Mouse (Mus musculus): ENCODE measurements at regions not wholly inside any gene's neighbourhood (a gene's known extent, or its start where the extent isn't known, plus 50 kb on each side); places are given as distances from the start of the nearest gene placed in this dataset.
"Not testable (repeated sequence)": the region's sequence is repeated elsewhere in the genome, so short reads cannot be mapped to it uniquely, and the experiment has no call there.

DNA sequence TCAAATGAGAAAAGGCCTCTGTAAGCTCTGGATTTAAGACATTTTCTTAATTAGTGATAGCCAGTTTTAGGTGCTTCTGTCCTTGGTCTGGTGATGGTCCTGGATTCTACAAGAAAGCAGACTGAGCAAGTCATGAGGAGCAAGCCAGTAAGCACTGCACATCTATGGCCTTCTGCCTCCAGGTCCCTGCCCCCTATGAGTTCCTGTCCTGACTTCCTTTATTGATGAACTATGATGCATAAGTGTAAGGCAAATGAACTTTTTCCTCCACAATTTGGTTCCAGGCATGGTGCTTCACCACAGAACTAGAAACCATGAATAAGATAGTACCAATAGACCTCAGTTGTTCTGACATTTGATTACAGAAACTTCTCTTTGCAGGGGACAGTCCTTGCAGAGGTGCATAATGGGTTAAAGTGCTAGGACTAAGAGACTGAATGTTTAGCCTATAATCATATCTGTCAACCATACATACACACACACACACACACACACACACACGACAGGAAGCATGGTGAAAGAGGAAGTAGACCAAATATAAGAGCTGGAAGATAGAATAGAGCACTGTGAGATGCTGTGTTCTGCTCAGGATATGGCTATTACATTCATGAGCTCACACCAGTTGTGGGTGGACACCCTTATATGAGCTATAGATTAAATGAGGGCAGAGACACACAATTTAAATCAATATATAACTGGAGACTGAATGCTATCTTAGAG, 121.3 kb upstream of the Sec61g start:
- no peak for ATAC-seq
- 67% methylated on average over 1 of the region's 1 CpGs for WGBS
- H3K4me2 ChIP-seq (ENCODE audit: low read length) = no peak overlapping the region

DNA sequence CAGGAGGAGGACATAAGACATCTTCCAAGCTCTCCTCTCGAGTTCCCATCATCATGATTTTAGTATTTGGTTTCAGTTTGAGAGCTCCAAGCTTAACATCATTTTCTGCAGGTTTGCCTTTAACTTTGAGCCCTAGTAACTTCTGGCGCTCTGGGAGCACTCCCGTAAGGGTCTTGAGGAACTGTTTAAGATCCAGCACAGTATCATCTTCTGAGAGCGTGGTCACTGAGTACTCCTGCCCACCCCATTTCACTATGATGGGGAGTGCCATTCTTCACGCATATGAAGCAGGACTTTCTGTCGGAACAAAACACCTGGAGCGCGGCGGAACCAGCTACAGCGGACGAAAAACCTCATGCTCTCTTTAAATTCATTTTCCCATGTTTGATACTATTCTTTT, 116.2 kb upstream of the Egfr start:
- not testable (repeated sequence) for H3K4me3 ChIP-seq (ENCODE audit: low read depth, low read length); H3K36me3 ChIP-seq (ENCODE audit: control insufficient read depth, insufficient read depth, low read length); H3K27ac ChIP-seq (ENCODE audit: low read length); H3K4me1 ChIP-seq (ENCODE audit: control insufficient read depth, insufficient read depth, low read length); H3K4me2 ChIP-seq (ENCODE audit: low read length); H3K9me3 ChIP-seq (replicated peaks; ENCODE audit: control insufficient read depth, low read length, poor library complexity, severe bottlenecking); H3K27me3 ChIP-seq (ENCODE audit: control insufficient read depth, insufficient read depth, low read depth, low read length); H3K9ac ChIP-seq (ENCODE audit: low read depth, low read length); ATAC-seq
- WGBS = 98% methylated on average over 11 of the region's 11 CpGs

More for the DNA sequence above, 121.3 kb upstream of the Sec61g start:
- H3K4me3 ChIP-seq (ENCODE audit: low read depth, low read length) = no peak overlapping the region
- no peaks in the 10 kb centered on the region for H3K4me1 ChIP-seq (ENCODE audit: control insufficient read depth, insufficient read depth, low read length)
- no peaks in the 10 kb centered on the region for H3K36me3 ChIP-seq (ENCODE audit: control insufficient read depth, insufficient read depth, low read length)
- H3K9me3 ChIP-seq (replicated peaks; ENCODE audit: control insufficient read depth, low read length, poor library complexity, severe bottlenecking) = no peaks in the 10 kb centered on the region
- H3K9ac ChIP-seq (ENCODE audit: low read depth, low read length) = no peak overlapping the region
- H3K27me3 ChIP-seq (ENCODE audit: control insufficient read depth, insufficient read depth, low read depth, low read length) = no peaks in the 10 kb centered on the region
- H3K27ac ChIP-seq (ENCODE audit: low read length) = no peak overlapping the region

DNA sequence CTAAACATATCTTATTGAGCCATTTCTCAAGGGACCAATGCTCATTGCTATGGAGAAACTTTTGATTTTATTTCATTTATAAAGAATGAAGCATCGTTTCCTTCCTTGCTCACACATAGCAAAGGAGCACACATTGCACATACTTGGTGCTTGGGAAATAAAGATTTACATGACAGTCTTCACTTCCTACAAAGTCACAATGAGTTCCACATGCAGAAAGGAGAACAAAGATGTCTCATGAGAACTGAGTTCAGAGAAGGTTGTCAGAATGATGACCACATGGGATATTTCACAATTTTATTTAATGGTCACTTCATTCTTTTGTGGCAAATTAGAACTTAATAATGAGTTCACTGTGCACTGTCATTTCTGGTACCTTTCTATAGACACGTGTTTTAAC, 114.3 kb upstream of the Egfr start:
- no peak overlapping the region for H3K9ac ChIP-seq (ENCODE audit: low read depth, low read length)
- no peaks in the 10 kb centered on the region for H3K27me3 ChIP-seq (ENCODE audit: control insufficient read depth, insufficient read depth, low read depth, low read length)
- no peak overlapping the region for H3K4me3 ChIP-seq (ENCODE audit: low read depth, low read length)
- no peak overlapping the region for H3K27ac ChIP-seq (ENCODE audit: low read length)
- no peaks in the 10 kb centered on the region for H3K36me3 ChIP-seq (ENCODE audit: control insufficient read depth, insufficient read depth, low read length)
- no peak overlapping the region for H3K4me2 ChIP-seq (ENCODE audit: low read length)
- 91% methylated on average over 2 of the region's 2 CpGs for WGBS
- no peaks in the 10 kb centered on the region for H3K9me3 ChIP-seq (replicated peaks; ENCODE audit: control insufficient read depth, low read length, poor library complexity, severe bottlenecking)
- no peak for ATAC-seq
- no peaks in the 10 kb centered on the region for H3K4me1 ChIP-seq (ENCODE audit: control insufficient read depth, insufficient read depth, low read length)

DNA sequence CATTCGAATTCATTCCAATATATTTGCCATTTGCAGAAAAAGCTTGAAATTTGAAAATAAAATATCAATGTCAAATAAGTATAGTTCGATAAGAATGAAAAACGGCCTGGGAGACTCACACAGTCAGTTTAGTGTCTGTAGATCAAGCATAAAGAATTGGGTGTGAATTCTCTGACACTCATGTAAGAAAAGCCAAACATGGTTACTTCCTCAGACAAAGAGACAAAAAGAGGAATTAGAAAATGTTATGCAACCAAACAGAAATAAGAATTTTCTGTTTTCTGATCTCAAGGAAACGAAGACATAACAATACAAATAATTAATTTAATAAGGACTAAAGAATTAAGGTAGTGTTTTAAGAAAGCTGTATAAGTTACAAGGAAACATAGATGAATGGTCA, 113.7 kb upstream of the Egfr start:
- ATAC-seq = no peak
- H3K4me1 ChIP-seq (ENCODE audit: control insufficient read depth, insufficient read depth, low read length) = no peaks in the 10 kb centered on the region
- WGBS = 90% methylated on average over 4 of the region's 4 CpGs
- no peak overlapping the region for H3K4me2 ChIP-seq (ENCODE audit: low read length)
- H3K9me3 ChIP-seq (replicated peaks; ENCODE audit: control insufficient read depth, low read length, poor library complexity, severe bottlenecking) = no peaks in the 10 kb centered on the region
- no peak overlapping the region for H3K27ac ChIP-seq (ENCODE audit: low read length)
- H3K4me3 ChIP-seq (ENCODE audit: low read depth, low read length) = no peak overlapping the region
- no peak overlapping the region for H3K9ac ChIP-seq (ENCODE audit: low read depth, low read length)
- no peaks in the 10 kb centered on the region for H3K36me3 ChIP-seq (ENCODE audit: control insufficient read depth, insufficient read depth, low read length)
- no peaks in the 10 kb centered on the region for H3K27me3 ChIP-seq (ENCODE audit: control insufficient read depth, insufficient read depth, low read depth, low read length)

DNA sequence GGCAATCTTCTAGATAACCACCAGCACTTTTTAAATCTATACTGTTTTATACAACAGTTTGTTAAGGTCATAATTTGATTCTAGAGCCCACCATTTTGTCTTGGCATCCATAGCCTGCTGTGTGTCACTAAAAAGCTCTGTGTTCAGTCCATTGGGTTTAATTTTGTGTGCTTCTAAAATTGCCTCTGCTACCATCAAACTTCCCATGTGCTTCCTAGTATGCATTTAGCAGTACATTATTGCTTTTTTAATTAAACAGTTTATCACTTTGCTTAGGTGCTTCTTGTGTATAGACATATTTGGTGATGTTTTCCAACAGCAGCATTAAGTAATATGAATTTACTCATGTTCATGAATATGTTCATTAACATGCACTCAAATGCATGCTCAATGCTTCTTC, 102.4 kb upstream of the Egfr start:
- H3K36me3 ChIP-seq (ENCODE audit: control insufficient read depth, insufficient read depth, low read length) = no peaks in the 10 kb centered on the region
- no peak overlapping the region for H3K4me2 ChIP-seq (ENCODE audit: low read length)
- H3K9ac ChIP-seq (ENCODE audit: low read depth, low read length) = no peak overlapping the region
- no peak for ATAC-seq
- no peaks in the 10 kb centered on the region for H3K9me3 ChIP-seq (replicated peaks; ENCODE audit: control insufficient read depth, low read length, poor library complexity, severe bottlenecking)
- H3K27ac ChIP-seq (ENCODE audit: low read length) = no peak overlapping the region
- H3K4me3 ChIP-seq (ENCODE audit: low read depth, low read length) = no peak overlapping the region
- H3K27me3 ChIP-seq (ENCODE audit: control insufficient read depth, insufficient read depth, low read depth, low read length) = no peaks in the 10 kb centered on the region
- H3K4me1 ChIP-seq (ENCODE audit: control insufficient read depth, insufficient read depth, low read length) = no peaks in the 10 kb centered on the region

DNA sequence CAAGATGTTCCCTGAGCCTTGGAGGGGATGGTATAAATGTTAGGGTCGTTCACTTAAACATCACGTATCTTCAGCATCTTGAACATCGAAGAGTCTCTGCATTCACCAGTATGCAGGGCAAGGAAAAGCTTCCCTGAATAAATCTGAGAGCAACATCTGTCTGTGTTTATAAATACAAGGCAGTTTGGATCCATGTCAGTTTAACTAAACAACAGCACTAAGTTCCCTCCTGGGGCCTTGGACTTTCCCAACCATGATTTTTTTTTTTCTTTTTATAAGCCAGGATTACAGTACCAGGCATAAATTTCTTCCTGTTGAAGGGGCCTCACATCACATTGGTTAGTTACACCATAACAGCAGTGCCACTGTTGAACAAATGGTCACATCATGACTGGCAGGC, 88.2 kb upstream of the Egfr start:
- Histone ChIP-seq H3K4me2 (ENCODE audit: low read length) (no peak overlapping the region), H3K9me3 (replicated peaks; ENCODE audit: control insufficient read depth, low read length, poor library complexity, severe bottlenecking) (no peaks in the 10 kb centered on the region), H3K27ac (ENCODE audit: low read length) (no peak overlapping the region), H3K4me3 (ENCODE audit: low read depth, low read length) (no peak overlapping the region), H3K4me1 (ENCODE audit: control insufficient read depth, insufficient read depth, low read length) (no peaks in the 10 kb centered on the region), H3K27me3 (ENCODE audit: control insufficient read depth, insufficient read depth, low read depth, low read length) (no peaks in the 10 kb centered on the region), H3K9ac (ENCODE audit: low read depth, low read length) (no peak overlapping the region), H3K36me3 (ENCODE audit: control insufficient read depth, insufficient read depth, low read length) (no peaks in the 10 kb centered on the region)
- WGBS = 88% methylated on average over 3 of the region's 3 CpGs
- no peak for ATAC-seq

DNA sequence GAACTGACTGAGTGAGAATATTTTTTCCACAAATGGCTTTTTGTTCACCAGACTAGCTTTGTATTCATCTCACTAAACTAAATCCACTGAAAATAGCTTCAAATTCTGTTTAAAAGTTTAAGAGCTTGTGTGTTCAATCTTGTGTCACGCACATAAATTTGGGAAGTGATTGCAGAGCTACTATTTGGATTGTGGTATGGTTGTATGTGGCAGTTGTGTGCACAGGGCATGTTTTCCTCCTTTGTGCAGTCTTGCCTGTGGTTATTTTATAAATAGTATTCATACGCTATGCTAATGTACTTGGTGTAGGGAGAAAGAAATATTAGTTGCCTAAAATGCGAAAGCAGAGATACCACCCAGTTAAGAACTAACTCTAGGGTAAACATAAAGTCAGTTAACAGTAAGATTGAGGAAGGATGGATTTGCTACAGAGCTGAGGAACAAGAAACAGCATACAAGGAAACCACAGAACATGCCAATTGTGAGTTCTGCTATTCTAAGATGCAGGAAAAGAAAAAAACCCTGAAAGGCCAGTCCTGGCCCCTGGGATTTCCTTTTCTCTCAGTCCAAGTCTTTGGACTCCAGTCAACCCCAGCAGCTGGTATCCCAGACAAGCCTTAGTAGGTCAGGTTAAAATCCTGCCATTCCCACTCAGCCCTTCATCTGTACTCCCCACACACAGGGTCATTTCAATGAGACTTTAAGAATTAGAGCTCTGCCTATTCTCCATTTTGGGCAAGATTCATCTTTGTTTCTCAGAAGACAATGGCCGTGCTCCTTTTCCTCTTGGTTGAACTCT, 82.4 kb upstream of the Egfr start:
- Histone ChIP-seq H3K9me3 (replicated peaks; ENCODE audit: control insufficient read depth, low read length, poor library complexity, severe bottlenecking) (no peaks in the 10 kb centered on the region), H3K27me3 (ENCODE audit: control insufficient read depth, insufficient read depth, low read depth, low read length) (no peaks in the 10 kb centered on the region), H3K9ac (ENCODE audit: low read depth, low read length) (no peak overlapping the region), H3K4me2 (ENCODE audit: low read length) (no peak overlapping the region), H3K27ac (ENCODE audit: low read length) (no peak overlapping the region), H3K4me1 (ENCODE audit: control insufficient read depth, insufficient read depth, low read length) (no peaks in the 10 kb centered on the region), H3K36me3 (ENCODE audit: control insufficient read depth, insufficient read depth, low read length) (no peaks in the 10 kb centered on the region), H3K4me3 (ENCODE audit: low read depth, low read length) (no peak overlapping the region)
- ATAC-seq = no peak
- 93% methylated on average over 4 of the region's 4 CpGs for WGBS

DNA sequence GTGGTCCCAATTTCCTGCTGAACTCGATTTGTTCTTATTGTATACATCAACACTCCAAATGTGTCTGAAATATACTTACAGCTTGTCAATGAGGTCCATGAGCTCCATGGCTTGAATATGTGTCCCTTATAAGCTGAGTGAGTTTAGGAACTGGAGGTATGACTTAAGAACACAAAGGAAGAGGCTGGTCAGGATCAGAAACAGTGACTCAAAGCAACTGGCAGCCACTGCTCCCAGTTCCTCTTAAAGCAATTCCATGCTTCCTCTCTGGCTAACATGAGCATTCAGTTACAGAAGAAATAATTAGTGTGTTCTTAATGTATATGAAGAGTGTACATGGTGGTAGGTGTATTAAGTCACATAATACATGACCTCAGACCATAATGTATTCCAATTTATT, 81.7 kb upstream of the Egfr start:
- no peak overlapping the region for H3K9ac ChIP-seq (ENCODE audit: low read depth, low read length)
- WGBS = 56% methylated on average over 1 of the region's 1 CpGs
- no peak overlapping the region for H3K27ac ChIP-seq (ENCODE audit: low read length)
- H3K4me1 ChIP-seq (ENCODE audit: control insufficient read depth, insufficient read depth, low read length) = no peaks in the 10 kb centered on the region
- no peak for ATAC-seq
- no peaks in the 10 kb centered on the region for H3K9me3 ChIP-seq (replicated peaks; ENCODE audit: control insufficient read depth, low read length, poor library complexity, severe bottlenecking)
- H3K4me2 ChIP-seq (ENCODE audit: low read length) = no peak overlapping the region
- no peak overlapping the region for H3K4me3 ChIP-seq (ENCODE audit: low read depth, low read length)
- H3K27me3 ChIP-seq (ENCODE audit: control insufficient read depth, insufficient read depth, low read depth, low read length) = no peaks in the 10 kb centered on the region
- no peaks in the 10 kb centered on the region for H3K36me3 ChIP-seq (ENCODE audit: control insufficient read depth, insufficient read depth, low read length)

DNA sequence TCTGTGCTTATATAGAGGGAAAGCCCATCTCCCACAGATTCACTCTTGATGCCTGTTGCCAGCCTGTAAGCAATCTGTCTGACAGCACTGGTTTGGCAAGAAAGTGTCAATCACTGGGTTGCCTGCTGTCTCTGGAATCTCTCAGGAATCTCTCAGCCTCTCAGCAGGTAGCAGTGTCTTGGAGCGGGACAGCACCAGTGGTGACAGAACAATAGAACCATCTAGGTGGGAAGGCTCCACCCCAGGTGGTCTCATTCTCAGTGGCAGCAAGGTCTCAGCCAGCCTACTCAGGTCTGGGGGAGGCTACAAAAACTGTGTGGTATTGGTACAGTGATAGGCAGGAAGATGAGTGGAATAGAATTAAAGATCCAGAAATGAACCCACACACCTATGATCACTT, 76.1 kb upstream of the Egfr start:
- H3K27ac ChIP-seq (ENCODE audit: low read length); H3K4me3 ChIP-seq (ENCODE audit: low read depth, low read length); ATAC-seq; H3K9me3 ChIP-seq (replicated peaks; ENCODE audit: control insufficient read depth, low read length, poor library complexity, severe bottlenecking); H3K4me2 ChIP-seq (ENCODE audit: low read length); H3K9ac ChIP-seq (ENCODE audit: low read depth, low read length); H3K36me3 ChIP-seq (ENCODE audit: control insufficient read depth, insufficient read depth, low read length); H3K4me1 ChIP-seq (ENCODE audit: control insufficient read depth, insufficient read depth, low read length); H3K27me3 ChIP-seq (ENCODE audit: control insufficient read depth, insufficient read depth, low read depth, low read length): not testable (repeated sequence)
- WGBS = 19% methylated on average over 1 of the region's 1 CpGs
